Comparison of ENCODE assay signal across 12 mouse cellular contexts in genomic region chr1:59394072-59394471, GRCm38 (mm10).
DNase-seq lines count a peak whose midpoint lies in the region; ATAC-seq and TF ChIP-seq lines count a peak whose summit lies in the region.
"Had no signal": no experiment of that assay in that cellular context is flagged by ENCODE, and none has a peak within 500 bp of the region (broad histone marks: within the 10 kb centered on the region; RNA-seq: fewer than 3 reads in every experiment).

No protein-coding gene starts in this region.

- H3K4me3 ChIP-seq in kidney, embryonic 16.5 days (ENCODE audit: low read length) = no peak overlapping the region
- no peak overlapping the region for H3K4me3 ChIP-seq in G1E (ENCODE audit: low read depth, low read length)
- no peak overlapping the region for H3K4me3 ChIP-seq in forebrain, embryonic 14.5 days (ENCODE audit: low read depth, low read length)
- H3K4me3 ChIP-seq: hindbrain, embryonic 13.5 days; megakaryocyte, embryonic 14.5 days had no signal

- no peak overlapping the region for H3K4me2 ChIP-seq in kidney, embryonic 16.5 days (replicated peaks; ENCODE audit: low read depth, low read length)
- no peak overlapping the region for H3K4me2 ChIP-seq in forebrain, embryonic 14.5 days (ENCODE audit: low read length)
- H3K4me2 ChIP-seq: hindbrain, embryonic 13.5 days; lung, embryonic 14.5 days had no signal

- WGBS in kidney, embryonic 16.5 days = 46% methylated on average over 4 of the region's 4 CpGs
- WGBS in forebrain, embryonic 14.5 days = 36% methylated on average over 4 of the region's 4 CpGs

- H3K4me1 ChIP-seq in kidney, embryonic 16.5 days (ENCODE audit: insufficient read depth, low read length) = peaks cover 31% of the 10 kb centered on the region
- H3K4me1 ChIP-seq in G1E (ENCODE audit: insufficient read depth, low read depth, low read length) = peaks cover 20% of the 10 kb centered on the region
- peaks cover 15% of the 10 kb centered on the region for H3K4me1 ChIP-seq in forebrain, embryonic 14.5 days (ENCODE audit: control insufficient read depth, insufficient read depth, low read length)
- H3K4me1 ChIP-seq: megakaryocyte, embryonic 14.5 days had no signal

- ATAC-seq in kidney, embryonic 16.5 days (ENCODE audit: low FRiP score, low TSS enrichment) = no peak
- peak; percentile 24; the same call in 1 of the 2 replicates for ATAC-seq in G1E (ENCODE audit: extremely low read depth, insufficient number of reproducible peaks, low FRiP score, poor library complexity, severe bottlenecking)
- peak; percentile 42; the same call in 1 of the 2 replicates for ATAC-seq in forebrain, embryonic 14.5 days
- peak; percentile 37; the same call in 1 of the 2 replicates for ATAC-seq in megakaryocyte progenitor cell, adult 5-6 weeks (replicated peaks; ENCODE audit: poor library complexity)

- TF ChIP-seq CTCF in G1E (IDR thresholded peaks at IDR 0.05; ENCODE audit: low read depth, low read length) = no peak

- no peaks in the 10 kb centered on the region; the same call in 1 of the 2 replicates for H3K9me3 ChIP-seq in kidney, embryonic 16.5 days (ENCODE audit: low read length)
- no peaks in the 10 kb centered on the region for H3K9me3 ChIP-seq in G1E (replicated peaks)
- no peaks in the 10 kb centered on the region for H3K9me3 ChIP-seq in forebrain, embryonic 14.5 days (replicated peaks; ENCODE audit: control insufficient read depth, low read length)
- H3K9me3 ChIP-seq: hindbrain, embryonic 13.5 days had no signal

- H3K36me3 ChIP-seq in kidney, embryonic 16.5 days (ENCODE audit: insufficient read depth, low read length) = no peaks in the 10 kb centered on the region
- H3K36me3 ChIP-seq in G1E (replicated peaks) = no peaks in the 10 kb centered on the region
- H3K36me3 ChIP-seq in forebrain, embryonic 14.5 days (ENCODE audit: control insufficient read depth, insufficient read depth, low read length) = no peaks in the 10 kb centered on the region
- H3K36me3 ChIP-seq: hindbrain, embryonic 13.5 days had no signal

- DNase-seq in kidney, postnatal 36 days = no peak
- DNase-seq in G1E (ENCODE audit: low spot score) = no peak
- DNase-seq in forebrain, embryonic 14.5 days (ENCODE audit: low spot score) = no peak
- no peak for DNase-seq in testis, postnatal 14 days (ENCODE audit: low spot score)
- DNase-seq in layer of hippocampus, postnatal 10 days (ENCODE audit: low spot score in 2 of 2) = no peak
- no peak for DNase-seq in heart, postnatal 14 days
- DNase-seq: cerebellum, adult 18-20 months; lung, embryonic 14.5 days had no signal

- peak overlapping the region; percentile 72 for H3K27ac ChIP-seq in kidney, embryonic 16.5 days (ENCODE audit: low read length)
- H3K27ac ChIP-seq in forebrain, embryonic 14.5 days (ENCODE audit: low read depth, low read length) = peak overlapping the region; percentile 89

- intact Hi-C loops in heart, postnatal 14 days (cut with DNase I) = no loop called here

- no peak overlapping the region for H3K9ac ChIP-seq in kidney, embryonic 16.5 days (replicated peaks; ENCODE audit: low read length)
- H3K9ac ChIP-seq in forebrain, embryonic 14.5 days (ENCODE audit: low read length) = no peak overlapping the region
- H3K9ac ChIP-seq: hindbrain, embryonic 13.5 days; lung, embryonic 14.5 days had no signal

- H3K27me3 ChIP-seq in kidney, embryonic 16.5 days (ENCODE audit: insufficient read depth, low read length) = no peaks in the 10 kb centered on the region
- H3K27me3 ChIP-seq in G1E (ENCODE audit: insufficient read depth, low read length) = peaks cover 17% of the 10 kb centered on the region
- H3K27me3 ChIP-seq in forebrain, embryonic 14.5 days (replicated peaks; ENCODE audit: control insufficient read depth, insufficient read depth, low read length) = no peaks in the 10 kb centered on the region
